Mouse (Mus musculus): ENCODE measurements around the gene Acap1.

GRCm38 (mm10) chr11:69937385-69937784 lies 42.0 kb upstream of the Acap1 start:
- TF ChIP-seq POLR2A (IDR thresholded peaks at IDR 0.05; ENCODE audit: borderline replicate concordance, control insufficient read depth, low read depth, low read length): no peak
- TF ChIP-seq CTCF (IDR thresholded peaks at IDR 0.05; ENCODE audit: control insufficient read depth, insufficient read depth, low read length): no peak

All from bone marrow, adult 2 months (tissue).